Mouse (Mus musculus) midbrain, embryonic 14.5 days (tissue): ENCODE data around the gene Acoxl. TPM values are rescaled to one million over a fixed set of nuclear protein-coding genes. Genes with fewer than 3 reads are reported as not detected.

Experiments
- ATAC-seq: fragments of 200-750 bp; cut with Nextera tagmentation; 2 replicates; pipeline ENCODE4 v1.8.0; 2017; ENCODE audit warnings: moderate number of reproducible peaks, moderate library complexity; ENCODE audit not compliant: low FRiP score, low TSS enrichment
- DNase-seq: peaks from one replicate; pipeline ENCODE4 v3.0.0-alpha.2; 2015
- H3K27ac ChIP-seq: fragments of 300-500 bp; sonication (generic); replicated peaks from 2 replicates; pipeline ENCODE4 v1.5.1; 2014; ENCODE audit warnings: mild to moderate bottlenecking, low read depth, low read length, moderate library complexity
- H3K27me3 ChIP-seq: fragments of 300-500 bp; sonication (generic); 2 replicates; pipeline ENCODE4 v1.6.1; 2014; ENCODE audit warnings: low read length, control low read depth, mixed read lengths; ENCODE audit not compliant: control insufficient read depth, insufficient read depth
- H3K36me3 ChIP-seq: fragments of 300-500 bp; sonication (generic); 2 replicates; pipeline ENCODE4 v1.6.1; 2014; ENCODE audit warnings: low read length, control low read depth; ENCODE audit not compliant: control insufficient read depth, insufficient read depth
- H3K4me1 ChIP-seq: fragments of 300-500 bp; sonication (generic); 2 replicates; pipeline ENCODE4 v1.6.1; 2014; ENCODE audit warnings: mild to moderate bottlenecking, antibody characterized with exemption, low read length, control low read depth; ENCODE audit not compliant: control insufficient read depth, insufficient read depth
- H3K4me2 ChIP-seq: fragments of 300-500 bp; sonication (generic); 2 replicates; pipeline ENCODE4 v1.6.1; 2014; ENCODE audit warnings: mild to moderate bottlenecking, low read length, moderate library complexity
- H3K4me3 ChIP-seq: fragments of 300-500 bp; sonication (generic); replicated peaks from 2 replicates; pipeline ENCODE4 v1.5.1; 2014; ENCODE audit warnings: low read depth, low read length
- H3K9ac ChIP-seq: fragments of 300-500 bp; sonication (generic); replicated peaks from 2 replicates; pipeline ENCODE4 v1.6.1; 2014; ENCODE audit warnings: mild to moderate bottlenecking, low read length, moderate library complexity
- H3K9me3 ChIP-seq: fragments of 300-500 bp; sonication (generic); 2 replicates; pipeline ENCODE4 v1.6.1; 2016; ENCODE audit warnings: low read length, control low read depth, mixed read lengths; ENCODE audit not compliant: control insufficient read depth
- WGBS: fragments of 180-500 bp; shearing (Covaris S2); extraction: QIAGEN DNeasy Blood & Tissue Kit; methylation state at CpG from one replicate; pipeline ENCODE4 v1.1.7; 2014; 5-methylcytosine and 5-hydroxymethylcytosine counted together
- polyA plus RNA-seq: library from polyadenylated mRNA; unstranded; fragments of >200 nt; fragmentation: Nextera tagmentation; extraction: Ambion mirVana; gene quantifications from 2 replicates; pipeline ENCODE4 v1.2.1, GENCODE M21; 2014

The Acoxl gene
- polyA plus RNA-seq, 1 experiment from 2014 or later = 0.24 TPM

- Histone ChIP-seq H3K4me3 (peak overlapping the region; percentile 64), H3K27ac (no peak overlapping the region), H3K4me1 (peaks cover 29% of the 10 kb centered on the region), H3K27me3 (peaks cover 35% of the 10 kb centered on the region), H3K9ac (no peak overlapping the region; the same call in 1 of the 2 replicates), H3K36me3 (no peaks in the 10 kb centered on the region), H3K9me3 (no peaks in the 10 kb centered on the region), H3K4me2 (peak overlapping the region; percentile 100)
- 3% methylated on average over 40 of the region's 40 CpGs for WGBS
- DNase-seq (peak; percentile 41), ATAC-seq (no peak)
These were observed 284.5 kb downstream of the Acoxl start for GRCm38 (mm10) chr2:128122891-128123771.

- H3K4me3 ChIP-seq = peak overlapping the region; percentile 64
- H3K9me3 ChIP-seq = no peaks in the 10 kb centered on the region
- ATAC-seq = no peak
- H3K27me3 ChIP-seq = peaks cover 39% of the 10 kb centered on the region
- H3K36me3 ChIP-seq = no peaks in the 10 kb centered on the region
- no peak overlapping the region for H3K27ac ChIP-seq
- peak; percentile 34 for DNase-seq
- H3K4me1 ChIP-seq = peaks cover 37% of the 10 kb centered on the region
- no peak overlapping the region; the same call in 1 of the 2 replicates for H3K9ac ChIP-seq
- peak overlapping the region; percentile 100 for H3K4me2 ChIP-seq
- WGBS = 4% methylated on average over 23 of the region's 23 CpGs
These were observed 285.4 kb downstream of the Acoxl start for GRCm38 (mm10) chr2:128123921-128124683.

DNA sequence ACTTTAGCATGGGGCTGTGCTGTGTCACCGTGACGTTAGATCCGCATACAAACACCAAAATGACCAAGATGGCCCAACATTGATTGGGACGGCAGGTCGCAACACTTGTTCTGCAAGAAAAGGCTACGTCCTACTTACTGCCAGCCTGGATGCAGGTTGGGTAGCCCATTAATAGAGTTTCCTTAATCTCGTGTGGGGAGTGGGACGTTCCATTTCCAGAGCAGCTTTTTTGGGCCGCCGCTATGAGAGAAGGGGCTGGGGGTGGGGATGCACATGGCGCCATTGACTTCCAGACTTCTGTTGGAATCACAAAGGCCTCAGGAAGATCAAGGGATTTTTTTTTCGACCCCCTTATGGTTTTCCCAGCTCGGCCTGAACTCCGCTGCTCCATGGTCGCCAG lies 286.0 kb downstream of the Acoxl start:
- ATAC-seq = no peak
- no peaks in the 10 kb centered on the region for H3K9me3 ChIP-seq
- H3K4me2 ChIP-seq = peak overlapping the region; percentile 100
- DNase-seq = peak; percentile 32
- peak overlapping the region; percentile 66; the same call in 1 of the 2 replicates for H3K9ac ChIP-seq
- H3K27ac ChIP-seq = no peak overlapping the region
- H3K27me3 ChIP-seq = peaks cover 39% of the 10 kb centered on the region
- H3K4me1 ChIP-seq = peaks cover 39% of the 10 kb centered on the region
- 1% methylated on average over 15 of the region's 15 CpGs for WGBS
- peak overlapping the region; percentile 64 for H3K4me3 ChIP-seq
- H3K36me3 ChIP-seq = no peaks in the 10 kb centered on the region

DNA sequence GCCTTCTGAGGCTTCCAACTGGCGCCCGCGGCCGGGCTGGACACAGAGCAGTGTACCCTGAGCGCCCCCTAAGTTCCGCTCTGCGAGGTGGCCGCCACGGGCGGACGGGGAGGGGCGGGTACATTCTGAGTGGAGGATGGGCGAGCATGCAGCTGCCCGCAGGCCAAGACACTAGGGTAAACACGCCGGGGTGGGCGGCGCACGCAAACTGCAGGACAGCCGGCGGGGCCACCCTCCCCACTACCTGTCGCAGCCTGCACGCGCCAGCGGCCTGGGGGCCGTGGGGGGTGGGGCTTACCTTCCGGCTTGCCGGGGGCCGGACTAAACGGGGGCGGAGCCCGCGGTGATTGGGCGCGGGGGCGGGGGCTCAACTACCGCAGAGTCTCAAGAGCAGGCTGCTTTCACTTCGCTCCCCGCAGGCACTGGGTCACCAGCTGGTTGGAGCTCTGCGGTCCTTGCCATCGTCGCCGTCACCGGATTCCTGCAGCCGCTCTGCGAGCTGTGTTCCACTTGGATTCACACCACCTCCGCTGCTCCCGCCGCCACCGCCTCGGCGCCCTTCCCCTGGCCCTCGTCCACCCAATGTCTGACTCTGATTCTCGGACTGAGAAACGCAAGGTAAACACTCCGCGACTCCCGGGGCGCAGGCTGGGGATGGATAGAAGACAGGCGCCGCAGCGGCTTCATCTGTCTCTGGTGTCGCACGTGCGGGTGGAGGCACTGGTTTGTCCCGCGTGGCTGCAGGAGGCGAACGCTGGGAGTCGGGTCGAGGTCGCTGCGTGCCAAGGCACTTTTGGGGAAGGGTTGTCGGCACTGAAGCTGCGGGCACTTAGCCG lies 287.2 kb downstream of the Acoxl start, which contains the start of gene Bcl2l11:
Gene Bcl2l11 (plus strand): TSS at position 404 of the 836 bp plus-strand sequence.
- peaks cover 39% of the 10 kb centered on the region for H3K27me3 ChIP-seq
- ATAC-seq (peak; percentile 81), DNase-seq (peak; percentile 94)
- H3K4me3 ChIP-seq = peak within 1 kb of the TSS; percentile 64
- peak within 1 kb of the TSS; percentile 80; the same call in 1 of the 2 replicates for H3K27ac ChIP-seq
- H3K4me2 ChIP-seq = peak within 1 kb of the TSS; percentile 100
- H3K36me3 ChIP-seq = 0 out of 2 replicates have a peak, but pooled peaks cover 2% of the 10 kb centered on the region
- peak within 1 kb of the TSS; percentile 66 for H3K9ac ChIP-seq
- peaks cover 39% of the 10 kb centered on the region for H3K4me1 ChIP-seq
- no peaks in the 10 kb centered on the region for H3K9me3 ChIP-seq
- under 1% methylated on average over 76 of the region's 76 CpGs for WGBS

GRCm38 (mm10) chr2:128126591-128127051 lies 287.9 kb downstream of the Acoxl start:
- peak overlapping the region; percentile 64 for H3K4me3 ChIP-seq
- under 1% methylated on average over 35 of the region's 35 CpGs for WGBS
- peaks cover 37% of the 10 kb centered on the region for H3K27me3 ChIP-seq
- 0 out of 2 replicates have a peak, but pooled peaks cover 2% of the 10 kb centered on the region for H3K36me3 ChIP-seq
- peak overlapping the region; percentile 100 for H3K4me2 ChIP-seq
- 0 out of 2 replicates have a peak overlapping the region, but pooled peaks have one; percentile 80 for H3K27ac ChIP-seq
- DNase-seq (peak; percentile 59), ATAC-seq (0 out of 2 replicates have a peak, but pooled peaks have one; percentile 3)
- no peaks in the 10 kb centered on the region for H3K9me3 ChIP-seq
- peak overlapping the region; percentile 66 for H3K9ac ChIP-seq
- H3K4me1 ChIP-seq = peaks cover 39% of the 10 kb centered on the region

- 0 out of 2 replicates have a peak, but pooled peaks cover 2% of the 10 kb centered on the region for H3K36me3 ChIP-seq
- DNase-seq = peak; percentile 96
- H3K4me2 ChIP-seq = peak overlapping the region; percentile 100
- H3K4me1 ChIP-seq = peaks cover 39% of the 10 kb centered on the region
- WGBS = under 1% methylated on average over 67 of the region's 67 CpGs
- H3K9me3 ChIP-seq = no peaks in the 10 kb centered on the region
- peak overlapping the region; percentile 66 for H3K9ac ChIP-seq
- ATAC-seq = peak; percentile 91
- H3K27ac ChIP-seq = peak overlapping the region; percentile 80
- H3K4me3 ChIP-seq = peak overlapping the region; percentile 64
- H3K27me3 ChIP-seq = peaks cover 31% of the 10 kb centered on the region
These were observed 288.5 kb downstream of the Acoxl start for GRCm38 (mm10) chr2:128127121-128127671.

DNA sequence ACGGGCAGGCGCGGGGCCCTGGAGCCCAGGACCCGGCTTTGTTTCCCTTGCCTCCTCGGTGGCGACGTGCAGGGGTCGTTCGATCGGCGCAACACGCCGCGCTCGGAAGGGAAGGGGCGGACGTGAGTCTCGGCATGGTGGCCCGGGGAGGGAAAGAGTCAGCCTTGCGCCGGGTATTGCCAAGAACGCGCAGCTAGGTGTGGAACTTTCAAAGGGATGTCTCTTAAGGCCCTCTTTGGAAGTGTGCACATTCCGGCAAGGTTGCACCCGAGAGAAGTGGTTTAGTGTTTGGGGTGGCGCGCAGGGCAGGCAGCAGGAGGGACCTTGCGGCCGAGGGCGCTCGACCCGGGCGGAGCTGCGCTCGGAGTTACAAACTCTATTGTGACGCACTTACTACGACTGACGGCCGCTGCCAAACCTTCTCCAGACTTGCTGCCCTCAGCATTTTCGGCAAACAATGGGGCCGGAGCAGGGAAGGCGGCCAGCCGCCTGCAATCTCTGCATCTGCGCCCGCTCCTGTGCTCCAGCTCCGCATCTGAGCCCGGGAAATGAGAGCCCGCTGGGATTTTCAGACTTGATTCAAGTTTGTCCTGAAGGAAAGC lies 289.1 kb downstream of the Acoxl start:
- DNase-seq (peak; percentile 79), ATAC-seq (no peak)
- H3K9ac ChIP-seq = peak overlapping the region; percentile 66
- under 1% methylated on average over 48 of the region's 48 CpGs for WGBS
- H3K27me3 ChIP-seq = peaks cover 25% of the 10 kb centered on the region
- H3K4me3 ChIP-seq = peak overlapping the region; percentile 64
- no peaks in the 10 kb centered on the region for H3K9me3 ChIP-seq
- peak overlapping the region; percentile 100 for H3K4me2 ChIP-seq
- H3K27ac ChIP-seq = peak overlapping the region; percentile 80
- H3K4me1 ChIP-seq = peaks cover 35% of the 10 kb centered on the region
- 0 out of 2 replicates have a peak, but pooled peaks cover 5% of the 10 kb centered on the region for H3K36me3 ChIP-seq
